Mouse (Mus musculus): ENCODE data around the gene Cyp19a1.

DNA sequence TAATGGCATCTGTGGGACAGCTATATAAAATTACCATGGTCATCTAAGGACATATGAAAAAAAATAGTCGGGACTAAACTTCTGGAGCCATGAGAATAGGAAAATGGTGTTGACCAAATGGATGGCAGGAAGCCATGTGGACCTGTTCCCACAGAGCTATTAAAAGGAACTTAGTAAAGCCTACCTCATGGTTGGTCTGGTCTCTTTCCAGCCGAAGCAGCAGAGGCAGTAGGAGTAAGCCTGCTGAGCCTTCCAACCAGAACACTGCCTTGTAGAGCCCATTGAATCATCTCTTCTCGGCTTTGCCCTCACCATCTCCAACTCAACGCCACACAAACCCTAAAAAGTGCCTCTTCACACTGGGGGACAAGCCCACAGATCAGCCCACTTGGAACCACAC lies 33.3 kb upstream of the Cyp19a1 start:
- TF ChIP-seq CTCF (IDR thresholded peaks at IDR 0.05; ENCODE audit: control insufficient read depth, insufficient read depth, low read length) (no peak), POLR2A (IDR thresholded peaks at IDR 0.05; ENCODE audit: borderline replicate concordance, control insufficient read depth, low read depth, low read length) (no peak)

Measured in bone marrow, adult 2 months (tissue).